Mouse (Mus musculus) brain, embryonic 14.5 days (tissue): ENCODE data around the gene Zfp710.

Experiments used
- CTCF ChIP-seq: fragments of 200-500 bp; IDR thresholded peaks from 2 replicates; pipeline ENCODE4 v1.5.1; 2012; ENCODE audit warnings: inconsistent platforms, mild to moderate bottlenecking, moderate library complexity, borderline replicate concordance; ENCODE audit not compliant: insufficient read depth, insufficient read length; ENCODE audit errors: extremely low read depth
- POLR2A ChIP-seq: fragments of 200-500 bp; IDR thresholded peaks from 2 replicates; pipeline ENCODE4 v1.6.1; 2012; ENCODE audit warnings: mild to moderate bottlenecking, inconsistent platforms, borderline replicate concordance; ENCODE audit not compliant: poor library complexity, insufficient read depth, insufficient read length, severe bottlenecking; ENCODE audit errors: extremely low read depth

- no peak for TF ChIP-seq POLR2A
- no peak for TF ChIP-seq CTCF
These were observed 15.1 kb downstream of the Zfp710 start for GRCm38 (mm10) chr7:80039699-80040098.
